Mouse (Mus musculus) liver, postnatal 0 days (tissue): ENCODE data around the gene Cyp4f37.
"Not testable (repeated sequence)": the region's sequence is repeated elsewhere in the genome, so short reads cannot be mapped to it uniquely, and the experiment has no call there.

Source experiments
- CTCF ChIP-seq: sonication (generic); IDR thresholded peaks from 2 replicates; pipeline ENCODE4 v1.5.1; 2016; ENCODE audit warnings: antibody characterized with exemption, low read depth
- EP300 ChIP-seq: IDR thresholded peaks from 2 replicates; pipeline ENCODE4 v1.6.1; 2016; ENCODE audit warnings: antibody characterized with exemption, low read depth, mild to moderate bottlenecking

GRCm38 (mm10) chr17:32634242-32634971 lies 13.3 kb downstream of the Cyp4f37 start:
- not testable (repeated sequence) for TF ChIP-seq CTCF, EP300
